Mouse (Mus musculus) skeletal muscle tissue, adult 2 months (tissue): ENCODE results near the gene Nrxn3.

Experiments used
- DNase-seq: peaks from one replicate; pipeline ENCODE4 v3.0.0-alpha.2; 2012; ENCODE audit warnings: low read depth, low spot score

Nrxn3 gene

GRCm38 (mm10) chr12:90063443-90063842, 1340.8 kb downstream of the Nrxn3 start:
- no peak for DNase-seq

GRCm38 (mm10) chr12:90085862-90086261, 1363.2 kb downstream of the Nrxn3 start:
- no peak for DNase-seq

GRCm38 (mm10) chr12:90095754-90096153, 1373.1 kb downstream of the Nrxn3 start:
- DNase-seq = no peak

GRCm38 (mm10) chr12:90113351-90113791, 1390.7 kb downstream of the Nrxn3 start:
- no peak for DNase-seq

- no peak for DNase-seq
Observed at GRCm38 (mm10) chr12:90131927-90132869, 1409.5 kb downstream of the Nrxn3 start.

- DNase-seq = no peak
Observed at GRCm38 (mm10) chr12:90142011-90142410, 1419.3 kb downstream of the Nrxn3 start.

GRCm38 (mm10) chr12:90144247-90144646, 1421.6 kb downstream of the Nrxn3 start:
- DNase-seq = no peak

- DNase-seq = no peak
Observed at GRCm38 (mm10) chr12:90158131-90158772, 1435.6 kb downstream of the Nrxn3 start.

- no peak for DNase-seq
Observed at GRCm38 (mm10) chr12:90159911-90160310, 1437.2 kb downstream of the Nrxn3 start.

GRCm38 (mm10) chr12:90166118-90166517, 1443.4 kb downstream of the Nrxn3 start:
- no peak for DNase-seq

GRCm38 (mm10) chr12:90181566-90181965, 1458.9 kb downstream of the Nrxn3 start:
- no peak for DNase-seq

- DNase-seq = no peak
Observed at GRCm38 (mm10) chr12:90183021-90183420, 1460.3 kb downstream of the Nrxn3 start.

- DNase-seq = no peak
Observed at GRCm38 (mm10) chr12:90196161-90196560, 1473.5 kb downstream of the Nrxn3 start.

- no peak for DNase-seq
Observed at GRCm38 (mm10) chr12:90197994-90198393, 1475.3 kb downstream of the Nrxn3 start.

- DNase-seq = no peak
Observed at GRCm38 (mm10) chr12:90202501-90202900, 1479.8 kb downstream of the Nrxn3 start.

- no peak for DNase-seq
Observed at GRCm38 (mm10) chr12:90211410-90211809, 1488.7 kb downstream of the Nrxn3 start.

- no peak for DNase-seq
Observed at GRCm38 (mm10) chr12:90217060-90217459, 1494.4 kb downstream of the Nrxn3 start.

GRCm38 (mm10) chr12:90229062-90229461, 1506.4 kb downstream of the Nrxn3 start:
- no peak for DNase-seq

- no peak for DNase-seq
Observed at GRCm38 (mm10) chr12:90236093-90236492, 1513.4 kb downstream of the Nrxn3 start.

GRCm38 (mm10) chr12:90260301-90260700, 1537.6 kb downstream of the Nrxn3 start:
- DNase-seq = no peak

- DNase-seq = no peak
Observed at GRCm38 (mm10) chr12:90268111-90268510, 1545.4 kb downstream of the Nrxn3 start.

- no peak for DNase-seq
Observed at GRCm38 (mm10) chr12:90270763-90271379, 1548.2 kb downstream of the Nrxn3 start.
